Mouse (Mus musculus) natural killer cell, adult 2 months (primary cell): Measurements from ENCODE around the gene Rpl28.
"Not testable (repeated sequence)": the region's sequence is repeated elsewhere in the genome, so short reads cannot be mapped to it uniquely, and the experiment has no call there.

Experiments used
- DNase-seq, 2 experiments: peaks; one replicate each; pipeline ENCODE4 v3.0.0; 2022; ENCODE audit warnings: low spot score in 2 of 2

The Rpl28 gene

DNA sequence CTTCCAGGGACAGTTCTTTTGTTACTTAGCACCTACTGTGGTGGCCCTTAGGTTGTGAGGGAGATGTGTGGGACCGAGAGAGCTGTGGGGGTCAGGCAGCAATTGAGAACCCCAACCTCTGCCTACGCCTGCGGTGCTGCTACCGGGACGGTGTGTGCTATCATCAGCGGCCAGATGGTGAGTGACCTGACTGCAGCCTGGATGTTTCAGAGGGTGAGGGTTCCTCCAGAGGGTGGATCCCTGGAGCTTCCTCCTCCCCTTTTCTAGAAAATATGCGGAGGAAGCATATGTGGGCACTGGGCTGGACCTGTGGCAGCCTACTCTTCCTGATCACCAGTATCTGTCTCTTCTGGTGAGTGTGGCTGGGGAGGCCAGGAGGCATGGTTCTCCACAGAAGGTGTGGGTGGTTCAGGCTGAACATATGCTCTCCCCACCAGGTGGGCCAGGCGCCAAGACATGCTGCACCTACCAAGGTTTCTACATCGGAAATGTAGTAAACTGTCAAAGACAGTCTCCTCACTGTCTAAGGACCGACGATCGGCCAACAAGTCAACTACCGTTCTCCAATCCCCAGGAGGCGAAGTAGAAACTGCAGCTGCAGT, 8.9 kb upstream of the Rpl28 start:
- no peak for DNase-seq

DNA sequence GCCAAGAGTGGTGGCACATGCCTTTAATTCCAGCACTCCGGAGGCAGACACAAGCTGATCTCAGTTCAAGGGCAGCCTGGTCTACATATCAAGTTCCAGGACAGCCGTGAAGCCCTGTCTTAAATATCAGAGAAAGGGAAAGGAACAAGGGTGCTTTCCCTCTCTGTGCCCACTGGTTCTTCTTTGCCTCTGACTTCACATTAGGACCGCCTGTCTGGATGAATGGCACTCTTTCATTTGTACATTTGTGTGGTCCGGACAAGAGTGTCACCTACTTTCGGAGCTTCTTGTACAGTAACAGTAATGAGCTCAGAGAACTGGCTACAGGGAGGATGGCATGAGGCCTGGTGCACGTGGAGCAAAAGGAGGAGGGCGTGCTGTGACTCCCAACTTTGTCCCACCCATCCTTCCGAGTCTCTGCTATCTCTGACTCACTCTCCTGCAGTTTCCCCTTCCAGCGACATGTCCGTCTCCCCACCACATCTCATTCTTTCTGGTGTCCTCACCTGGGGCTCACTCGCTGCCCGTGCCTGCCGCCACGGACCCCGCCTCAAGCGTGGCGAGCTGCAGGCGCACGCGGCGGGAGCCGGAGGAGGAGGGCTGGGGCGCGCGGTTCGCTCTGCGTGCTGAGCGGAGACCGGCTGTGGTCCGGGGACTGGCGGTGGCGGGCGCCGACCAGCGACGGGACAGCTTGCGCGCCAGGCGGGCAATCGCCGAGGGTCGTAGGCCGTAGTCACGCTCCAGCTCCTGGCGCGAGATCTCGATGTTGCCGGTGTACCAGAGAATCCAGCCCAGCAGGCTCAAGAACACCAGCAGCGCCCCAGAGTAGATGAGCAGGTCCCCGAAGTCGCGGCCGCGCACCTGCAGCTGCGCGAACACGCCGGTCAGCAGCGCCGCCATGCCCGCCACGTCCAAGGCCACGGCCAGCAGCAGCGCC, 3.9 kb upstream of the Rpl28 start:
- DNase-seq = peak; percentile 21 to 27

DNA sequence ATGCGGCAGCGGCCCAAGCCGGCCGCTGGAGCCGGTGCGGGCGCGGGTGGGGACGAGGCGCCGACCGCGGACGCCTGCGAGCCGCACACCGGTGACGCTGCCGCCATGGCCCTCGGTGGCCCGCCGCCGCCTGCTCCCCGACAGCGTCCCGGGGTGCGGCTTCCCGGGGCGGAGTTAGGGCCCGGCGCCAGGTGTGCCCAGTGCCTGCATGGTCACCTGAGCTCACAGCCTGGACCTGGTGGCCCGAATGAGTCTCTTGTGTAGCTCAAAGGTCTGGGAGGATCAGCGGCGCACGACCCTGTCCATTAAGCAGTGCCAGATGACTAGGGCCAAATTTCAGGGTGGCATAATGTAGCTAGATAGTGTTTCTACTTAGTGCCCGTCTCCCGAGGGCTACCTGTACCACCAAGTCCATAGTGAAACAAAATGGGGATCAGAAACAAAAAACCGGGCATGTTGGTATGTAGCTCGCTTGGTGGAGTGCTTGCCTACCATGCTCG, 3.2 kb upstream of the Rpl28 start, which contains the start of gene Tmem238:
TSS of gene Tmem238 (minus strand) at position 221 of the 500 bp plus-strand sequence.
- DNase-seq = no peak

DNA sequence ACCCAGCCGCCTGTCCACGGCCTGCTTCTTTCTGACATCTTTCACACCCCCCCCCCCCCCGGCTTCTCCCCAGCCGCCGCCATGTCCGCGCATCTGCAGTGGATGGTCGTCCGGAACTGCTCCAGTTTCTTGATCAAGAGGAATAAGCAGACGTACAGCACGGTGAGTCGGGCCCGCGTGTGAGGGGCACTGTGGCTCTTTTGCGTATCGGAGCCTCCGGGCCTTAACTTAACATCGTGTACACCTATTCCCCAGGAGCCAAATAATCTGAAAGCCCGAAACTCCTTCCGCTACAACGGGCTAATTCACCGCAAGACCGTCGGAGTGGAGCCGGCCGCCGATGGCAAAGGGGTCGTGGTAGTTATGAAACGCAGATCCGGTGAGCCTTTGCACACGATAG, 574 bp downstream of the Rpl28 start:
- DNase-seq = peak in 1 of 2 experiments; percentile 6

DNA sequence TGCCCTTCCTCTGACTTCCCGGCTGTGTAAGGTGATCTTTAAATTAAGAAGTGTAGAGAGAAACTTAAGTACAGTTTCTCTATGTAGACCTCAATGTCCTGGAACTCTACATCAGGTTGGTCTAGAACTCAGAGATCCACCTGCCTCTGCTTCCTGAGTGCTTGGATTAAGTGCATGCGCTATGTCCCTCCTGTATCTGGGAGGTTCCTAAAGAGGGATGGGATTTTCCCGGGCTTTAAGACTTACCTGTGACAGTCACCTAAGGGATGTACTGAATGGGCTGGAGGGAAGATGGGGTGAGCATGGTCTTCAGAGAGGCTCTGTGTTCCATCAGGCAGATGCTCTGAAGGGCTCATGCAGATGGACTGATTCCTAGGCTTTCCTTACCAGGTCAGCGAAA, 1.0 kb downstream of the Rpl28 start:
- no peak for DNase-seq

DNA sequence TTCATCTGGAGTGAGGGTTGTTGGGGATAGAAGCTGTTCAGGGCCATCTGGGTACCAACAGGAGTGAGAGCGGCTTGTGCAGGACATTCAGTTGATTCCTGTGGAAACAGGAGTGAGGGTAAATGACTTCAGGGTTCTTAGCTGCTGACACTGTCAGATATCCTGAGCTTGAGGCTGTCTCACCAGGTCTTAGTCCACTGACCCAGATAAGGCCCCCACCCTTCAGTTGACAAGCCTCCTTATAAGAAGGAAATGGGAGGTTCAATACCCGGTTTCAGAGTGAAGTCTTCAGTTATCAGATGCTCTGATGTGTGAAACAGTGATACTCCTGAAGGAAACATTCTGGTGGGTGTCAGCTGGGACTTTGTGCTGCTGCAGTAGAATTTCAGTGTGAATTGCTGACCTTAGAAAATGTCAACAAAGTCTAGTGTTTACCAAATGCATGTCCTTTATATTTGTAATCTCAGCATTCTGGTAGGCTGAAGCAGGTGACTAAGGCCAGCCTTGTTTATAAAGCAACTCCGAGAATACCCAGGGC, 2.0 kb downstream of the Rpl28 start:
- DNase-seq = no peak

DNA sequence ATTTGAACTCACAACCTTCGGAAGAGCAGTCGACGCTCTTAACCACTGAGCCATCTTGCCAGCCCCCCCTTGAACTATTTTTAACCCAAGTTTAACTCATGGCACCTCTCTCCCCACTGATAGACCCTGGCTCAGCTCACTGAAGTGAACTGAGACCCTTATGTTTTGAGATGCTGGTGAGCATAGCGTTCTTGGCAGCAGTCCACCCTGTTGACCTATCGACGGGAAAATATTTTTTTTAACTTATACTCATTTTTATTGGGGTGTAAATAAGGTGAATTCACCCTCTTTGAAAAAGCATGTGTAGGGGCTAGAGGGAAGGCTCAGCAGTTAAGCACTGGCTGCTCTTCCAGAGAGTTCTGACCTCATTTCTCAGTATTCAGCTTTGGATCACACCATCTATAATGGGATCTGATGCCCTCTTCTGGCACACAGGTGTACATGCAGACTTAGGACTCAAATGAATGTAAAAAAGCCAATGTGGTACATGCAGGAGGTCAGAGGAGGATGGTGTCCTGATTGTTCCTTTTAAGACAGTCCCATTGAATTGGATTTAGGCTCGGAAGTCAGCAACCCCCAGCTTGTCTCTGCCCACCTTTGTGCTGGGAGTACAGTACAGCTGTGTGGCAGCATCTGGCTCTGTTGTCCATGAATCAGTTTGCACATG, 3.2 kb downstream of the Rpl28 start:
- peak; percentile 24 for DNase-seq

DNA sequence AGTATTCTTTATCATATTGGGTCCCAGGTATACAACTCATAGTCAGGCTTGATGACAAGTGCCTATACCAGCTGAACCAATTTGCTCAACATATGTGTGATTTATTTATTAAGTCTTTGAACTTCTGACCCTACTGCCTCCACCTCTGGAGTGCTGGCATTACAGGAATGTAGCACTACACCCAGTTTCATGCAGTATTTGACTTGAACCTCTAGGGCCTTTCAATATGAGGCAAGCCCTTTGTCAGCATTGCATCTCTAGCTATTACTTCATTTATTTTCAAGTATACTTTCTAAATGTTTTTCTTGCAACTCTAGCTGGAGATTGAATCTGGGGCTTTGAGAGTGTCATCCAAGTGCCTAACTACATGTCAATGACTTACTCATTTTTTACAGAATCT, 9.6 kb downstream of the Rpl28 start:
- DNase-seq = no peak

DNA sequence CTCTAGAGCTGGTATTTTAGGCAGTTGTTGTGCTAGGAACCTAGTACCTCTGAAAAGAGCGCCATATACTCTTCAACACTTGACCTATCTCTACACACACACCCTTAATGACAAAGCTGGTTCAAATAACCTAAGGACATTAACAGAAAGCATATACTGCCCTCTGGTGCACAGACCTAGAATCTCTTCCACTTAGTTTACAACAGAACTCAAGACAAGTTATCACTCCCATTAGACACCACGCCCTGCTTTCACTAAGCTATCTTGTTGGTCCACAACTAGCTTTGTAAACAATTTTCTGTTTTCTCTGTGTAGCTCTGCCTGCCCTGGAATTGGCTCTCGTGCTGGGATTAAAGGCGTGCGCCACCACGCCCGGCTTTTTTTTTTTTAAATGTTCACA, 14.0 kb downstream of the Rpl28 start:
- peak; percentile 32 to 42 for DNase-seq

DNA sequence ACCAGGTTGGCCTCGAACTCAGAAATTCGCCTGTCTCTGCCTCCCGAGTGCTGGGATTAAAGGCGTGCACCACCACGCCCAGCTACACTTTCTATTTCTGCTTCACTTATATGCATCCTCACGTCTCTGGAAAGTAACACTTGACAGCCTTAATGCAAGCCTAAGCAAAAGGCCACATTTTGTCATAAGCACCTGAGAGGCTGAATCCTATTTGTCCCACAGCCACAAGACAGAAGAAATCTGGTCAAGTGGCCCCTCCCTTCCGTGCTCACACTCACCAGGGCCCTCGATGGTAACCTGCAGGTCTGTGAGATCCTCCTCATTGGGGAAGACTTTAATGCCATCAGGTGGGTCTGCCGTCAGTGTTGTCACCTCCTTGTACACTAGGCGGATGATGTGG, 18.5 kb downstream of the Rpl28 start:
- DNase-seq = not testable (repeated sequence)

DNA sequence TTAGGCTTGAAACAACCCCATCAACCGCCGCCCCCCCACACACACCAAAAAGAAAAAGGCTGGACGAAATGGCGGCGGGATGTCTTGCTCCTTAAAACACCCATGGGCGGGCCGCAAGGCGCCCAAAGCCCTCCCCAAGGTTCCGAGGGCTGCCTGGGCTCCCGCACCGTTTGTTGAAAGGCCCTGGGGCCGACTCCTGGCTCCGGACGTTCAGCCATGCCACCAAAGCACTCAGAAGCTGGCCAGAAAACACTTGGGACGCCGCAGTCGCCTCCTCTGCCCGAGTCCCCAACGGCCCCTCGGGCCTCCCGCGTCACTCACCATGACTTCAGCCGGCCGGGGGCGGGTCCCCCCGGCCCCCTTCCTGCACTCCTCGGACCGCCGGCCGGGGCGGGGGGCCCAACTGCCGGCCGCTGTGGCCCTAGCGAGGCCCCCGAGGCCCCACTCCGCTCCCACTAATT, 19.2 kb downstream of the Rpl28 start:
- DNase-seq = no peak

DNA sequence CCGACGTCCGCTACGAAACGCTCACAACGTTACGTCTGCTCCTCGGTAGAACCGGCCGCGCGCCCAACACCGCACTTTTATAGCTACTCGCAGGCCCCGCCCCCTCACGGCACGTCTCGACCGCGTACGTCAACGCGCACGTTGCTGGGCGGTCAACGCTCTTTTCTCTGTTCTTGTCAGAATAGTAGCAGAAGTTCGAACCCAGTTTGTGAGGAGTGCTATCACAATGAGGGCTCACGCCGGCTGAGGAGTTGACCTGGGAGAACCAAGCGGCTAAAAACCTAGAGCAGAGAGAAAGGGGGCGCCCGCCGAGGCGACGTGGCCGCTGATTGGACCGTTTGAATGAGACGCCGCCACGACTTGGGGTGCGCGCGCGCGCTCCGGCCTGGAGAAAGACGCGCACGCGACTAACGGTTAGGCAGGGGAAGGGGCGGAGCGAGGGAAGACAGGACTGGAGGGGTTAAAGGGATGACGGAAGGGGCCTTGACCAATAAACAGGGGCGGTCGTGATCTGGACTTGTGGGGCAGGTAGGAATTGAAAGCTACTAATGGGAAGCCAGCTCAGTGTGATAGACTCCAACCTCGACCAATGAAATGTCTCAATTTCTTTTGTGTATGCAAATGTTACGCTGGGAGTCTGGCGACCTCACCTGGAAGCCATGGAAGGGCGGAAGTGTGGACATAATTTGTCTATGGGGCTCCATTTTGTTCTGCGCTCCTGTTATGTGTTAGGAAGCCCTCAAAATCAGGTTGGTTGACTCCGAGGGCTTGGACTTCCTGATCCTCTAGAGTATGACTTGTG, 19.8 kb downstream of the Rpl28 start, which contains the start of gene Ube2s:
TSS of gene Ube2s (minus strand) at position 288 of the 802 bp plus-strand sequence.
- DNase-seq = peak; percentile 97 to 99

DNA sequence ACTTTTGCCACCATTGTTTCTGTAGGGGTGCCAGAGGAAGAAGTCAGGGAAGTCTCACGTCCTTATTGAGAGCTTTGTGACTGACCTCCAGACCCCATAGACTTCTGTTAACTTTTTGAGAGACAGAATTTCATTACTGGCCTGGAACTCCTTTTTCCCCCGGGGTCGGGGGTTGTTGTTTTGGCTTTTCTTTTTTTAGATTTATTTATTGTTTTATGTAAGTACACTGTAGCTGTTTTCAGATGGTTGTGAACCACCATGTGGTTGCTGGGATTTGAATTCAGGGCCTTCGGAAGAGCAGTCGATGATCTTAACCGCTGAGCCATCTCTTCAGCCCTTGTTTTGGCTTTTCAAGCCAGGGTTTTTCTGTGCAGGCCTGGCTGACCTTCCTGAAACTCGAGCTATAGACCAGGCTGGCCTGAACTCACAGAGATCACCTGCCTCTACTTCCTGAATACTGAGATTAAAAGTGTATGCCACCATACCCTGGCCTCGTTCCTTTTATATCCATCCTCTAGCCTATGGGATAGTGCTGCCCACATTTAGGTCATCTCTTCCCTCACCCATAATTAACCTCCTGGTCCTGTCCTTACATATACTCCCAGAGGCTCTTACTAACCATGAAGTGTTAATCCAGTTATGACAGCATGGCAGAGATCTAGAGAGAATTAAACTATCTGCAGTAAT, 20.6 kb downstream of the Rpl28 start:
- DNase-seq = no peak

DNA sequence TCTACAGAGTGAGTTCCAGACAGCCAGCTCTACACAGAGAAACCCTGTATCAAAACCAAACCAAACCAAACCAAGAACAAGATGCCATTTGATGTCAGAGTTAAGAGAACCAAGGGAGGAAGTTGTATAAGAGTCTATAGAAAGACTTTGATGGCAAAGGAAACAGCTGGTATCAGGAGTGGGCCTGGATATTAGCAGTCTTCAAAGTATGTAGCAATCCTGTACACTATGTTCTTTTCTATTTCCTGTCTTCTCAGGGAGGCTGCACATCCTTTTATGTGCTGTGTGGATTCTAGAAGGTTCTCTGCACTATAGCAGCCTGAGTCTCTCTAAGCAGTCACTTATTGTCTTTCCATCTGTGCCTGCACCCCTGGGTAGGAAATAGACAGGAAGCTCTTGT, 23.9 kb downstream of the Rpl28 start:
- DNase-seq = no peak

DNA sequence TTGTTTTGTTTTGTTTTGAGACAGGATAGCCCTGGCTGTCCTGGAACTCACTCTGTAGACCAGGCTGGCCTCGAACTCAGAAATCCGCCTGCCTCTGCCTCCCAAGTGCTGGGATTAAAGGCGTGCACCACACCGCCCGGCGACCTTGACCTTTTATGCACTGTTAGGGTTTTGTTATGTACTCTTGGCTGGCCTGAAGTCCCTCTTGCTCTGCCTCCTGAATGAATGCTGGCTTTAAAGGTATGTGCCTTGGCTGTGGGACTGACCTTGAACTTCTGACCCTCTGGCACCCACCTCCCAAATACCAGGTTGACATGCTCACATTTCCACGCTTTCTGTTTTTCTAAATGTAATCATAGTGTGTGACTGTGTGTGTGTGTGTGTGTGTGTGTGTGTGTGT, 28.3 kb downstream of the Rpl28 start:
- DNase-seq = not testable (repeated sequence)

DNA sequence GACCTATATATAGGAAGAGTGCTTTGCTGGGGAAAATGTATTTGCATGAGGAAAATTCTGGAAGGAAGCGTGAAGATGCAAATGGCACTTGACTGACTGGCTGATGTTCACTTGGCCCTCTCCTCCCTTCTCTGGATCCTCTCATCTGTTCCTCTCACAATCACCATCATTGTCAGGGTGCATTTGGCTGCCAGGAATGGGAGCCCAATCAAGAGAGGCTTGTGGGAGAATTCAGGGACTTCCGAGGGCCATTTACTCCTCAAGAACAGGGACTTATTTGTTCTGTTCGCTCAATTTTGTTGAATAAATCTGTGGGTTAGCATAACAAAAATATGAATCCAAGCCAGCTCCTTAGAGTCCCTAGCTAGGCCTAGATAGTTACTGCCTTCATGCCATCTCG, 29.0 kb downstream of the Rpl28 start:
- DNase-seq = no peak

DNA sequence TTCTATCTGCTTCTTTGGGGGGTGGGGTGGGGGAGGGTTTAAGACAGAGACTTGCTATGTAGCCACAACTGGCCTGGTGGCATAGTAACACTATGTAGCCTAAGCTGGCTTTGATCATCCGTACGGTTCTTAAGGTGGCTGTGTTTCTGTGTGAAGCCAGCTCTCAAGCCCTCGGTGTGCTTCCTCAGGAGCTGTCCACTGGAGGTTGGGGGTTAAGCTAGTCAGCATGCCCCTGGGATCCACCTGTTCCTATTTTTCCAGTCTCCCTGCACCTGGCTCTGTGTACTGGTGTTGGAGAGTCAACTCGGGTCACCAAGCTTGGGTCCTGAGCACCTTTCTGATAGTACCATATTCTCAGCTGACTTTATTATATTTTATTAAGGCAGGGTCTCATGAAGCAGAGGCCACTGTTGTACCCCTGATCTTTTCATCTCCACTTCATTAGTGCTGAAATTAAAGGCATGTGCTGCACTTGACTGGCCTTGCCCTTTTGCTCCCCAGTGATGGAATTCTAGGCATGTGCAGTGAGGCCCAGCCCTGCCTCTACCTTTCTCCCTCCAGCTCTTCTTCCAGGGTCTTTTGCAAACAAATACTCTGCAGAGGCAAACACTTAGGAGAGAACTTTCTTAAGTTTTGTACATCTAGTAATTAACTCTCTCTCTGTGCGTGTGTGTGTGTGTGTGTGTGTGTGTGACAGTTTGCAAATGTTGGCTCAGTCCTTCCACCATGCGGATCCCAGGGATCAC, 29.7 kb downstream of the Rpl28 start:
- no peak for DNase-seq

DNA sequence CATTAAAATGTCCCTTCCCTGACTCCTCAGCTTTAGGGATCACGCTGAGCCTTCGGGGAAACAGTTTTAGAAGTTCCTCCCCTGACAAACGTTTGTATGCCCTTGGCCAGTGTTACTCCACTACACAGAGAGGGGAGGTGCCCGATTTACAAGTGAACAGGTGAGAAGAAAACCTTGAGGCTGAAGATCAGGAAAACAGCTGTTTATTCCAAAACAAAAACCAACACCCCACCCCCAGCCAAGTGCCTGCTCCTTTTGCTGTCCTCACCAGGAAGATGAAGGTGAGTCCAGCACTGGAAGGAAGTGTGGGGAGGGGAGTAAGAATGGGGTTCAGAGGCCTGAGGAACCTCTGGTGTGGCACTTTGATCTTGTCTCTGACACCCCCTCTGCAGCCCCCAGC, 32.7 kb downstream of the Rpl28 start:
- DNase-seq = no peak

DNA sequence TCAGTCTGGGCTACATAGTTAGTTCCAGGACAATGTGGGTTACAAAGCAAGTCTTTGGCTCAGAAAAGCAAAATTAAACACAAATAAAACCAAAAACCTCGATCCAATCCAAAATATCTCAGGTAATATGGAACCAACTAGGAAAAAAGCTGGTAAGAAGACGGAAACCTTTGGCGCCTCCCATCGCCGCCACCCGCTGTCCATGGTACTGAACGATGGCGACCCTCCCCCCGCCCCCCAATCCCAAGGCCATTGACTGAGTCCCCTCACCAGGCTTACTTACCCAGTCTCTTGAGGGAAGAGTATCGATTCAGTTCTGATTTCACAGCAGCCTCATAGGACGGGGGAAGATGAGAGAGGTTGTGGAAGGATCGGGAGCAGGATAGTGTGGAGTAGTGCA, 37.8 kb downstream of the Rpl28 start:
- no peak for DNase-seq
